Mouse (Mus musculus): Measurements from ENCODE around the gene Nsf. TPM values are rescaled to one million over a fixed set of nuclear protein-coding genes. Genes with fewer than 3 reads are reported as not detected.

Nsf gene
- polyA plus RNA-seq, 1 experiment from 2014 or later = 26.8 TPM

DNA sequence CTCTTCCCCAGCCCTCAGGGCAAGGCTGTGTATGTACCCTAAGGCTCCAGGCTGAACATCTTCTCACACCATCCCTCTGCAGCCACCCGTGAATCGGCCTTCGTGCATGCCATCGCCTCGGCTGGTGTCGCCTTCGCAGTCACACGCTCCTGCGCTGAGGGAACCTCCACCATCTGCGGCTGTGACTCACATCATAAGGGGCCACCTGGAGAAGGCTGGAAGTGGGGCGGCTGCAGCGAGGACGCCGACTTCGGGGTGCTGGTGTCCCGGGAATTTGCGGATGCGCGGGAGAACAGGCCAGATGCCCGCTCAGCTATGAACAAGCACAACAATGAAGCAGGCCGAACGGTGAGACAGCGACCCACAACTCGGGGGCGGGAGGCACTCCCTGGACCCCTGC lies 142.6 kb downstream of the Nsf start:
- H3K9me3 ChIP-seq (ENCODE audit: control insufficient read depth, low read length) = no peaks in the 10 kb centered on the region
- H3K4me2 ChIP-seq (ENCODE audit: low read length) = no peak overlapping the region
- H3K27me3 ChIP-seq (ENCODE audit: control insufficient read depth, insufficient read depth, low read length) = peaks cover 71% of the 10 kb centered on the region
- H3K4me1 ChIP-seq (ENCODE audit: control insufficient read depth in 2 of 2, insufficient read depth in 2 of 2, low read length in 2 of 2) = peaks cover 4 to 23% of the 10 kb centered on the region in 2 experiments; a peak in 3 of 4 replicates
- no peak for ATAC-seq (ENCODE audit: insufficient number of reproducible peaks, insufficient read depth, low FRiP score, low read depth)
- H3K27ac ChIP-seq (replicated peaks in 1 of 2; ENCODE audit: control insufficient read depth in 1 of 2, insufficient read depth in 1 of 2, low read depth in 2 of 2, low read length in 2 of 2) = no peak overlapping the region
- H3K4me3 ChIP-seq (ENCODE audit: control insufficient read depth in 1 of 2, insufficient read depth in 1 of 2, low read depth in 1 of 2, low read length in 2 of 2) = no peak overlapping the region
- no peaks in the 10 kb centered on the region for H3K36me3 ChIP-seq (ENCODE audit: control insufficient read depth, insufficient read depth, low read length)
- no peak overlapping the region for H3K9ac ChIP-seq (ENCODE audit: low read length)
- 82% methylated on average over 25 of the region's 25 CpGs for WGBS

DNA sequence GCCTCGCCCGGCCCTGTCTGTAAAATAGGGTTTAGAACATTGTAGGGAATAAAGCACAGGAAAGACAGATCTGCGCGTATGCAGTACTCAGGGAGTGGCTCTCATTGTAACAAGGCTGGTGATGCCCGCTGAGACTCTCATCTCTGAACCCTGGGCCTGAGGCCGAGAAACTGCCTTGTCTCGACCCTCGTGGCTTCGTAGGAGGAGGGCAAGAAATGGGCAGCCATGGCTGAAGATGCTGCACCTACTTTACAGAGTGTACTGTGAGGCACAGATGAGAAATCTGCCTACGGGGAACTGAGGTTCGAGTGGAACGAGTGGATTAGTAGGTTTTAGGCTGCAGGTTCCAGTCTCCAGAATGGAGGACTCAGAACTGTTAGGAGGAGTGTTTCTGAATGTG lies 143.2 kb downstream of the Nsf start:
- 20% methylated on average over 12 of the region's 12 CpGs for WGBS
- peaks cover 77% of the 10 kb centered on the region for H3K27me3 ChIP-seq (ENCODE audit: control insufficient read depth, insufficient read depth, low read length)
- peak overlapping the region; percentile 99 for H3K4me2 ChIP-seq (ENCODE audit: low read length)
- no peak overlapping the region for H3K27ac ChIP-seq (replicated peaks in 1 of 2; ENCODE audit: control insufficient read depth in 1 of 2, insufficient read depth in 1 of 2, low read depth in 2 of 2, low read length in 2 of 2)
- H3K9me3 ChIP-seq (ENCODE audit: control insufficient read depth, low read length) = no peaks in the 10 kb centered on the region
- peaks cover 2 to 23% of the 10 kb centered on the region in 2 experiments; a peak in 3 of 4 replicates for H3K4me1 ChIP-seq (ENCODE audit: control insufficient read depth in 2 of 2, insufficient read depth in 2 of 2, low read length in 2 of 2)
- H3K9ac ChIP-seq (ENCODE audit: low read length) = no peak overlapping the region; the same call in 1 of the 2 replicates
- no peaks in the 10 kb centered on the region for H3K36me3 ChIP-seq (ENCODE audit: control insufficient read depth, insufficient read depth, low read length)
- peak overlapping the region; percentile 46 to 61 for H3K4me3 ChIP-seq (ENCODE audit: control insufficient read depth in 1 of 2, insufficient read depth in 1 of 2, low read depth in 1 of 2, low read length in 2 of 2)
- no peak for ATAC-seq (ENCODE audit: insufficient number of reproducible peaks, insufficient read depth, low FRiP score, low read depth)

DNA sequence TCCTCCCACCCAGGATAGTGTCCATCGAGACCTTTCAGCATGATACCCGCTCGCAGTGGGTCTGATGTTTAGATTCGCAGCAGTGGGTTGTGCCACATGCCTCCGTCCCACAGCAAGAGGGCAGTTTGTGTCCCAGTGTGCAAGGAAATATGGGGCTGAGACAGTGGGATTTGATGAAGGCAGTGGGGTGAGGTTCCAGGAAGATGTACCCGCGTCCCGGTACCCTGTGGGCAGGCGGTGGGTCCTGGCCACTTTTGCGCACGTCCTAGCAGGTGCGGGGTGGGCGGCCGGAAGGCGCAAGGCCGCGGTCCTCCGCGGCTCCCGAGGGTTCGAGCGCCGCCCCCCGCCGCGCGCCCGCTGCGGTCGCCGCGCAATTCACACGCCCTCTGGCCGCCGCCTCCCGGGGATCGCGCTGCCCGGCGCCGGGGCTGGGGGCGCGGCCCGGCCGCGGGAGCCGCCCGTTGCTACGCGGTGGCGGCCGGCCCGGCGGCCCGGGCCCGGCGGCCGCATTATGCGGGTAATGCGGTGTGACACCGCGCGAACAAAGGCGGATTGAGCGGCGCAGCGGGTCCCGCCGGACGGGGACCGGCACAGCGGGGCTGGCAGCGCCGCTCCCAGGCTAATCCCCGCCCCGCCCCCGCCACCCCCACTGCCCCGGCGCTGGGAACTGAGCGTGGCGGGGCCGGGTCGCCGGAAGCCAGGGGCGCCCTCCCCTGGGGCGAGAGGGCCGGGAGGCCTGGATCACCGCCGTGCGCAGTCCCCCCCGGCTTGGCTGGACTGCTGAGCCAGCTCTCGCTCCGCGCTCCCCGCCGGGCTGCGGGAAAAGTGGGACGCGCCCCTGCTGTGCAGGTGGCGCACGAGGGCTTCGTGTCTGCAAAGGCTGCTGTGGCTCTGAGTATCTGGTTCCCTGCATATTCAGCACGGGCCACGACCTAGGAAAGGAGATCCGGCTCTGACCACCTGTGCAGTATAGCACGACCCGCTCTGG lies 144.0 kb downstream of the Nsf start:
- peak overlapping the region; percentile 99 for H3K4me2 ChIP-seq (ENCODE audit: low read length)
- no peaks in the 10 kb centered on the region for H3K9me3 ChIP-seq (ENCODE audit: control insufficient read depth, low read length)
- H3K4me3 ChIP-seq (ENCODE audit: control insufficient read depth in 1 of 2, insufficient read depth in 1 of 2, low read depth in 1 of 2, low read length in 2 of 2) = peak overlapping the region; percentile 46 to 61
- ATAC-seq (ENCODE audit: insufficient number of reproducible peaks, insufficient read depth, low FRiP score, low read depth) = 0 out of 2 replicates have a peak, but pooled peaks have one; percentile 29
- H3K27ac ChIP-seq (replicated peaks in 1 of 2; ENCODE audit: control insufficient read depth in 1 of 2, insufficient read depth in 1 of 2, low read depth in 2 of 2, low read length in 2 of 2) = no peak overlapping the region
- peaks cover 78% of the 10 kb centered on the region for H3K27me3 ChIP-seq (ENCODE audit: control insufficient read depth, insufficient read depth, low read length)
- H3K36me3 ChIP-seq (ENCODE audit: control insufficient read depth, insufficient read depth, low read length) = no peaks in the 10 kb centered on the region
- WGBS = under 1% methylated on average over 68 of the region's 107 CpGs
- H3K9ac ChIP-seq (ENCODE audit: low read length) = peak overlapping the region; percentile 68
- peaks cover 2 to 21% of the 10 kb centered on the region in 2 experiments; a peak in 3 of 4 replicates for H3K4me1 ChIP-seq (ENCODE audit: control insufficient read depth in 2 of 2, insufficient read depth in 2 of 2, low read length in 2 of 2)

DNA sequence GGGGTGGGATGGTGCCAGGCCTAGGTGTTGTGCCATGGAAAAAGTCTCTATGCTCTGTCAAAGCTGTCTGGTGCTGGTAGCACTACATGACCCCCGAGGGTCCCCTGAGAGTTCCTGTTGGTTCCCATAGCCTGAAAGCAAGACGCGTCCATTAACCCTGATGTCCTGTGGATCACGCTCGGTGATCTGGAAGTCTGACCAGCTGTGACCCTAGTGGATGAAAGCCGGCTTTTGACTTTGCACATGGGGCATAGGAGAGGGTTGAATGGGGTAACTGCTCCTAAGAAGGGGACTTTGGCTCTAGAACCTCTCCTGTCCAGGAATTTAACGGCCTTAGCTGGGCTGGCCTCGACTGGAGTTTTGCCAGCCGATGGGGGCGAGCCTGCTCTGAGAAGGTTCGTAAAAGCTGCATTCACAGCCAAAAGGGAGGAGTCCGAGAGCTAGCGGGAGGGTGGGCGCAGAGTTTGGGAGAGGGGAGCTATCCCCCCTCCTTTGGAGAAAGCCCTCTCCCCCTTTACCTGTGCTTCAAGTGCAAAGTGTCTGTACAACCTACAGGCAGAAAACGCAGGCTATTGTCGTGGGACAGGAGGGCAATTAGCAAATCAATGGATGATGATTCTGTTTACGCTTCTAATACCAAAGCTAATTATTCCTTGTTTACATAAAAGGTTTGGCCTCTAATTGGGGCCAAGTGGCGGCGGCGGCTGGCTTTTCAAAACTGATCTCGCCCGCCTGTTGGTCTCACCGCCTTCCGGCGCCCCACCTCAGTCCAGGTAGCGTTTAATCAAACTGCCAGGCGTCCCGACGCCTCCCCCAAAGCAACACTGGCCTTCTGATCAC lies 144.9 kb downstream of the Nsf start:
- WGBS = 4% methylated on average over 29 of the region's 29 CpGs

DNA sequence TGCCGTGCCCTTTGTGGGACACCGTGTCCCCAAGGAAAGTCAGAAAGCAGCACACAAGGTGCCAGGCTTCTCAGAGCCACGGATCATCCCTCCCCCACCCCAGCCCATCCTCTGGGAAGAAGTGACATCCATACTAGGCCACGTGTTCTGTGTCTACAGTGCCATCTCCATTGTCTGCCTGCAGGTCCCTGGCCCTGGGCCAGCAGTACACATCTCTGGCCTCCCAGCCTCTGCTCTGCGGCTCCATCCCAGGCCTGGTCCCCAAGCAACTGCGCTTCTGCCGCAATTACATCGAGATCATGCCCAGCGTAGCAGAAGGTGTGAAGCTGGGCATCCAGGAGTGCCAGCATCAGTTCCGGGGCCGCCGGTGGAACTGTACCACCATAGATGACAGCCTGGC lies 145.9 kb downstream of the Nsf start:
- Histone ChIP-seq H3K36me3 (ENCODE audit: control insufficient read depth, insufficient read depth, low read length) (no peaks in the 10 kb centered on the region), H3K9me3 (ENCODE audit: control insufficient read depth, low read length) (no peaks in the 10 kb centered on the region), H3K27ac (replicated peaks in 1 of 2; ENCODE audit: control insufficient read depth in 1 of 2, insufficient read depth in 1 of 2, low read depth in 2 of 2, low read length in 2 of 2) (no peak overlapping the region), H3K4me3 (ENCODE audit: control insufficient read depth in 1 of 2, insufficient read depth in 1 of 2, low read depth in 1 of 2, low read length in 2 of 2) (no peak overlapping the region), H3K4me2 (ENCODE audit: low read length) (no peak overlapping the region), H3K27me3 (ENCODE audit: control insufficient read depth, insufficient read depth, low read length) (peaks cover 72% of the 10 kb centered on the region), H3K9ac (ENCODE audit: low read length) (no peak overlapping the region), H3K4me1 (ENCODE audit: control insufficient read depth in 2 of 2, insufficient read depth in 2 of 2, low read length in 2 of 2) (peaks cover 2 to 19% of the 10 kb centered on the region in 2 experiments; a peak in 3 of 4 replicates)
- 41% methylated on average over 12 of the region's 12 CpGs for WGBS
- no peak for ATAC-seq (ENCODE audit: insufficient number of reproducible peaks, insufficient read depth, low FRiP score, low read depth)

More for the DNA sequence above, 144.9 kb downstream of the Nsf start:
- peaks cover 78% of the 10 kb centered on the region for H3K27me3 ChIP-seq (ENCODE audit: control insufficient read depth, insufficient read depth, low read length)
- no peaks in the 10 kb centered on the region for H3K9me3 ChIP-seq (ENCODE audit: control insufficient read depth, low read length)
- peak overlapping the region; percentile 99 for H3K4me2 ChIP-seq (ENCODE audit: low read length)
- H3K9ac ChIP-seq (ENCODE audit: low read length) = no peak overlapping the region
- H3K4me3 ChIP-seq (ENCODE audit: control insufficient read depth in 1 of 2, insufficient read depth in 1 of 2, low read depth in 1 of 2, low read length in 2 of 2) = peak overlapping the region; percentile 46 to 61
- peaks cover 2 to 19% of the 10 kb centered on the region in 2 experiments; a peak in 3 of 4 replicates for H3K4me1 ChIP-seq (ENCODE audit: control insufficient read depth in 2 of 2, insufficient read depth in 2 of 2, low read length in 2 of 2)
- no peak for ATAC-seq (ENCODE audit: insufficient number of reproducible peaks, insufficient read depth, low FRiP score, low read depth)
- no peaks in the 10 kb centered on the region for H3K36me3 ChIP-seq (ENCODE audit: control insufficient read depth, insufficient read depth, low read length)
- no peak overlapping the region for H3K27ac ChIP-seq (replicated peaks in 1 of 2; ENCODE audit: control insufficient read depth in 1 of 2, insufficient read depth in 1 of 2, low read depth in 2 of 2, low read length in 2 of 2)

DNA sequence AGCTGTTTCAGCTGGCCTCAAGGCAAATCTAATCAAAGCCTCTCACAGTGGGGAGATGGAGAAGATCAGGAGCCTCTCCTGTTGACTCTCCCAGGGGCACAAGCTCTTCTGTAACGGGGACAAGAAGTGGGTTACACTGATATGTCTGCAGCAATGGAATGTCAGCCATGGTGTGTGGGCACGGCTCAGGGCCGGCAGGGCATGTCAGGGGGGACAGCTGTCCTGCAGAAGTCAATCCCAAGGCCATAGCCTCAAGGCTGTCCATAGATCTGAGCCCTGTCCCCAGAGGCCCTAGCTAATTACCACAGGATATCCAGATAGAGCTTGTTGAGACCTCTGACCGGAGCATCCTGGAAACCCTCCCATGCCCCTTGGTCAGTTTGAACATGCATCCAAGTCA lies 149.1 kb downstream of the Nsf start:
- H3K4me1 ChIP-seq (ENCODE audit: control insufficient read depth in 2 of 2, insufficient read depth in 2 of 2, low read length in 2 of 2) = peaks cover 0 to 12% of the 10 kb centered on the region in 2 experiments; a peak in 1 of 4 replicates
- WGBS = 43% methylated on average over 4 of the region's 4 CpGs
- no peak for ATAC-seq (ENCODE audit: insufficient number of reproducible peaks, insufficient read depth, low FRiP score, low read depth)
- no peaks in the 10 kb centered on the region for H3K36me3 ChIP-seq (ENCODE audit: control insufficient read depth, insufficient read depth, low read length)
- H3K4me3 ChIP-seq (ENCODE audit: control insufficient read depth in 1 of 2, insufficient read depth in 1 of 2, low read depth in 1 of 2, low read length in 2 of 2) = no peak overlapping the region
- no peak overlapping the region for H3K27ac ChIP-seq (replicated peaks in 1 of 2; ENCODE audit: control insufficient read depth in 1 of 2, insufficient read depth in 1 of 2, low read depth in 2 of 2, low read length in 2 of 2)
- peaks cover 42% of the 10 kb centered on the region for H3K27me3 ChIP-seq (ENCODE audit: control insufficient read depth, insufficient read depth, low read length)
- H3K9ac ChIP-seq (ENCODE audit: low read length) = no peak overlapping the region
- no peak overlapping the region for H3K4me2 ChIP-seq (ENCODE audit: low read length)
- H3K9me3 ChIP-seq (ENCODE audit: control insufficient read depth, low read length) = no peaks in the 10 kb centered on the region

DNA sequence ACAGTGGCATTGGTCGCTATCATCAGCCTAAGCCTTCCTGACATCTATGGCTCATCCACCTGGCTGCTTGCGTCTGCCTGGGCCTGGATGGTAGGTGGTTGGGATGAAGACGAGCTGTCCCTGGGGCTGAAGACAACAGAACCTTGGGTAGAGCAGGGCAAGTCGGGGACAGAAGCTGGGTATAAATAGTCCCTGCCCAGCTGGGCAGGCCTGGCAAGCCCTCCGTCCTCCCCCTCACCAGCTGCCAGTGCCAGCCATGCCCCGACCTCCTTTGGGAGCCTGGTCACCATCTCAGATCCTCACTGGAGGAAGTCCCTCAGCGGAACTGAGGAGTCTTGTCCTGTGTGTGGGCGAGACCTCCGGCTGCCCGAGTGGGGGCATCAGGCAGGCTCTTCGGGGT lies 149.7 kb downstream of the Nsf start:
- no peak for ATAC-seq (ENCODE audit: insufficient number of reproducible peaks, insufficient read depth, low FRiP score, low read depth)
- Histone ChIP-seq H3K27me3 (ENCODE audit: control insufficient read depth, insufficient read depth, low read length) (peaks cover 38% of the 10 kb centered on the region), H3K9ac (ENCODE audit: low read length) (no peak overlapping the region), H3K9me3 (ENCODE audit: control insufficient read depth, low read length) (no peaks in the 10 kb centered on the region), H3K4me3 (ENCODE audit: control insufficient read depth in 1 of 2, insufficient read depth in 1 of 2, low read depth in 1 of 2, low read length in 2 of 2) (no peak overlapping the region), H3K27ac (replicated peaks in 1 of 2; ENCODE audit: control insufficient read depth in 1 of 2, insufficient read depth in 1 of 2, low read depth in 2 of 2, low read length in 2 of 2) (no peak overlapping the region), H3K4me2 (ENCODE audit: low read length) (no peak overlapping the region), H3K36me3 (ENCODE audit: control insufficient read depth, insufficient read depth, low read length) (no peaks in the 10 kb centered on the region), H3K4me1 (ENCODE audit: control insufficient read depth in 2 of 2, insufficient read depth in 2 of 2, low read length in 2 of 2) (peaks cover 0 to 6% of the 10 kb centered on the region in 2 experiments; a peak in 1 of 4 replicates)
- 79% methylated on average over 11 of the region's 11 CpGs for WGBS
